Mouse (Mus musculus): Measurements from ENCODE around the gene Gin1.
"Not testable (repeated sequence)": the region's sequence is repeated elsewhere in the genome, so short reads cannot be mapped to it uniquely, and the experiment has no call there.

The Gin1 gene

GRCm38 (mm10) chr1:97769904-97770753 lies at the start of gene Gin1, which contains the start of gene Ppip5k2:
Gin1 (plus strand) TSS chr1:97770172.
Ppip5k2 (minus strand) TSS chr1:97770411.
- DNase-seq (ENCODE audit: low spot score) = peak; percentile 94

GRCm38 (mm10) chr1:97726730-97727129 lies 43.2 kb upstream of the Gin1 start:
- DNase-seq (ENCODE audit: low spot score) = no peak

GRCm38 (mm10) chr1:97729339-97729738 lies 40.6 kb upstream of the Gin1 start:
- no peak for DNase-seq (ENCODE audit: low spot score)

GRCm38 (mm10) chr1:97743063-97743462 lies 26.9 kb upstream of the Gin1 start:
- DNase-seq (ENCODE audit: low spot score) = no peak

- no peak for DNase-seq (ENCODE audit: low spot score)
These were observed 24.3 kb upstream of the Gin1 start for GRCm38 (mm10) chr1:97745712-97746111.

GRCm38 (mm10) chr1:97746261-97746660 lies 23.7 kb upstream of the Gin1 start:
- DNase-seq (ENCODE audit: low spot score) = no peak

GRCm38 (mm10) chr1:97748163-97748562 lies 21.8 kb upstream of the Gin1 start:
- DNase-seq (ENCODE audit: low spot score) = no peak

GRCm38 (mm10) chr1:97753216-97753615 lies 16.8 kb upstream of the Gin1 start:
- DNase-seq (ENCODE audit: low spot score) = no peak

GRCm38 (mm10) chr1:97754392-97754791 lies 15.6 kb upstream of the Gin1 start:
- DNase-seq (ENCODE audit: low spot score) = no peak

GRCm38 (mm10) chr1:97759841-97760240 lies 10.1 kb upstream of the Gin1 start:
- DNase-seq (ENCODE audit: low spot score) = no peak

- DNase-seq (ENCODE audit: low spot score) = no peak
These were observed 9.4 kb upstream of the Gin1 start for GRCm38 (mm10) chr1:97760598-97760997.

- no peak for DNase-seq (ENCODE audit: low spot score)
These were observed 8.5 kb upstream of the Gin1 start for GRCm38 (mm10) chr1:97761477-97761876.

GRCm38 (mm10) chr1:97765712-97766111 lies 4.3 kb upstream of the Gin1 start:
- DNase-seq (ENCODE audit: low spot score) = not testable (repeated sequence)

- no peak for DNase-seq (ENCODE audit: low spot score)
These were observed 1.9 kb upstream of the Gin1 start for GRCm38 (mm10) chr1:97768089-97768488.

- no peak for DNase-seq (ENCODE audit: low spot score)
These were observed 1.1 kb upstream of the Gin1 start for GRCm38 (mm10) chr1:97768906-97769293.

- DNase-seq (ENCODE audit: low spot score) = peak; percentile 16
These were observed 573 bp upstream of the Gin1 start for GRCm38 (mm10) chr1:97769294-97769903.

- DNase-seq (ENCODE audit: low spot score) = no peak
These were observed 1.1 kb downstream of the Gin1 start for GRCm38 (mm10) chr1:97771118-97771517.

GRCm38 (mm10) chr1:97771727-97772126 lies 1.8 kb downstream of the Gin1 start:
- no peak for DNase-seq (ENCODE audit: low spot score)

GRCm38 (mm10) chr1:97773362-97773761 lies 3.4 kb downstream of the Gin1 start:
- no peak for DNase-seq (ENCODE audit: low spot score)

- DNase-seq (ENCODE audit: low spot score) = no peak
These were observed 4.0 kb downstream of the Gin1 start for GRCm38 (mm10) chr1:97773973-97774372.

- no peak for DNase-seq (ENCODE audit: low spot score)
These were observed 11.7 kb downstream of the Gin1 start for GRCm38 (mm10) chr1:97781674-97782073.

- no peak for DNase-seq (ENCODE audit: low spot score)
These were observed 15.0 kb downstream of the Gin1 start for GRCm38 (mm10) chr1:97784928-97785327.

- no peak for DNase-seq (ENCODE audit: low spot score)
These were observed 15.9 kb downstream of the Gin1 start for GRCm38 (mm10) chr1:97785685-97786393.

All from T-cell, adult 2 months (primary cell).